Mouse (Mus musculus): ENCODE measurements around the gene Wdfy3. TPM values are rescaled to one million over a fixed set of nuclear protein-coding genes. Genes with fewer than 3 reads are reported as not detected.
"Not testable (repeated sequence)": the region's sequence is repeated elsewhere in the genome, so short reads cannot be mapped to it uniquely, and the experiment has no call there.

The Wdfy3 gene
- 4.4 and 5.0 TPM in 2 replicates for polyA plus RNA-seq (2015; fragmentation: Nextera tagmentation; extraction: Ambion mirVana)

DNA sequence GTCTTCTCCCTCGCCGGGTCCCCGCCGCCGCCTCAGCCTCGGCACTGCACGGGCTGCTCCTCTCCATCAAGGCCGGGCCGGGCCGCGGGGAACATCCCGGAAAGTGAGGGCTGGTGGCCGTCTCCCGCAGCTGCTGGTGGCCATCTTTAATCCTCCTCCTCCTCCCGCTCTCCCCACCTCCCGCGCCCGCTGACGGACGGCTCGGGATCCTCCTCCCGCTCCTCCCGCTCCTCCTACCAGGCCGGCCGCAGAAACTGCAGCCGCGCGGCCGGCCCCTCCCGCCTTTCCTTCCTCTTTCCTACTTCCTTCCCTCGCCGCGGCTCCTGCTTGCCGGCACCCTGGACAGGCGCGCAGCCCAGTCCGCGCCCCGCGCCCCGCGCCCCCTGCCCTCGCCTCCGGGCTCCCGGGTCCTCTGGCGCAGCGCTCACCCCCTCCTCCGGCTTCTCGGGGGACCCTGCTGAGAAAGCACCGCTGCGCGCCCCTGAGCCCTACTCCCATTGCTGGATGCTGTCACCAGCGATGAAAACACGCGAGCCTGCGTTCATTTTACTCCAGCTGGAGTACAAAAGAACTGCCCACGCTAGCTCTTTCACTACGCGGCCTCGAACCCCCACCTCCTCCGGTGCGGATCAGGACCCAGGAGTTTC is at the start of gene Wdfy3:
Gene Wdfy3, minus strand, starts transcription at position 155 of the 647 bp plus-strand sequence.
- H3K27me3 ChIP-seq (ENCODE audit: insufficient read depth, low read length) = no peaks in the 10 kb centered on the region
- 2% methylated on average over 60 of the region's 62 CpGs for WGBS (ENCODE audit: insufficient replicate concordance)
- peak; percentile 16; the same call in 1 of the 2 replicates for TF ChIP-seq CTCF (IDR thresholded peaks at IDR 0.05; ENCODE audit: low read depth)
- no peak for TF ChIP-seq EP300 (IDR thresholded peaks at IDR 0.05; ENCODE audit: low read depth)
- H3K9me3 ChIP-seq (ENCODE audit: low read length) = no peaks in the 10 kb centered on the region
- DNase-seq (peak; percentile 88), ATAC-seq (peak; percentile 91)
- H3K9ac ChIP-seq (replicated peaks) = peak within 1 kb of the TSS; percentile 97
- H3K36me3 ChIP-seq (replicated peaks; ENCODE audit: insufficient read depth, low read length) = no peaks in the 10 kb centered on the region
- peak within 1 kb of the TSS; percentile 96 for H3K27ac ChIP-seq (ENCODE audit: low read depth)
- peak within 1 kb of the TSS; percentile 96 for H3K4me3 ChIP-seq (ENCODE audit: low read depth, low read length)
- H3K4me2 ChIP-seq (ENCODE audit: low read depth, low read length) = peak within 1 kb of the TSS; percentile 94
- peaks cover 8% of the 10 kb centered on the region for H3K4me1 ChIP-seq (ENCODE audit: insufficient read depth)

DNA sequence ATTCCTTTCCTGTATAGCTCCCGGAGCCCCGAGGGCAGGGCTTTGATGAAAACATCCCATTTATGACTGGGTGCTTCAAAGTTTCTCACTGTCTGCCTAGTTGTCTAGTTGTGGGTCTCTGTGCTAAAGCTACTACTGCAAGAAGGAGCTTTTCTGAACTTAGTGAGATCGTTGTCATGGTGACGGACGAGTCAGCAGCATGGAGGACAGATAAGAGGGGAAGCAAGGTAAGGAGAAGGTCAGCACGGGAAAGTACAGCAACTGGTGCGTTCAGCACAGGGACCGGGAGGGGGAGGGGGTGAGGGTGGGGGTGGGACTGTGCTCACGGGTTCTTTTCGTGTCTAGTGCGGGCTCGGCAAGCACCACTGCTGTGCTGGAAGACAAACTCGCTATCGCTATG is 43.3 kb upstream of the Wdfy3 start:
- ATAC-seq (no peak), DNase-seq (no peak)
- Histone ChIP-seq H3K9me3 (ENCODE audit: low read length) (no peaks in the 10 kb centered on the region), H3K27me3 (ENCODE audit: insufficient read depth, low read length) (no peaks in the 10 kb centered on the region), H3K4me3 (ENCODE audit: low read depth, low read length) (no peak overlapping the region), H3K36me3 (replicated peaks; ENCODE audit: insufficient read depth, low read length) (no peaks in the 10 kb centered on the region), H3K27ac (ENCODE audit: low read depth) (no peak overlapping the region), H3K9ac (replicated peaks) (no peak overlapping the region), H3K4me2 (ENCODE audit: low read depth, low read length) (0 out of 2 replicates have a peak overlapping the region, but pooled peaks have one; percentile 0), H3K4me1 (ENCODE audit: insufficient read depth) (no peaks in the 10 kb centered on the region)
- 45% methylated on average over 14 of the region's 14 CpGs for WGBS (ENCODE audit: insufficient replicate concordance)
- no peak for TF ChIP-seq CTCF (IDR thresholded peaks at IDR 0.05; ENCODE audit: low read depth)
- TF ChIP-seq EP300 (IDR thresholded peaks at IDR 0.05; ENCODE audit: low read depth) = no peak

DNA sequence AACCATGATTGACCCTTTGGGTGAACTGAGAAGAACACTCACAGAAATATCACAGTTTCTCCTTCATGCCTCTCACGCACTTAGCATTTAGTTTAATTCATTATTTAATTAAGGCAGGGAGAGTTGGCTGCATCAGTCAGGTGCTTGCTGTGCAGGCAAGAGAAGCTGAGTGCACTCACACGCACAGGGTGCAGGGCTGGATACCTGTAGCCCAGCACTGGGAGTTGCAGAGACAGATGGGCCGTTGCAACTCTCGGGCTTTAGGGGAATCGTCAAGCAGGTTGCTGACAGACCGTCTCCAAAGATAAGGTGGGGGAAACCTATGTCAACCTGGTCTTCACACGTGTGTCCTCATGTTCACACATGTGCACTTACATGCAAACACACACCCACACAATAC is 42.3 kb upstream of the Wdfy3 start:
- DNase-seq (no peak), ATAC-seq (no peak)
- Histone ChIP-seq H3K4me3 (ENCODE audit: low read depth, low read length) (no peak overlapping the region), H3K9me3 (ENCODE audit: low read length) (no peaks in the 10 kb centered on the region), H3K4me1 (ENCODE audit: insufficient read depth) (no peaks in the 10 kb centered on the region), H3K36me3 (replicated peaks; ENCODE audit: insufficient read depth, low read length) (no peaks in the 10 kb centered on the region), H3K4me2 (ENCODE audit: low read depth, low read length) (no peak overlapping the region), H3K27me3 (ENCODE audit: insufficient read depth, low read length) (no peaks in the 10 kb centered on the region), H3K27ac (ENCODE audit: low read depth) (no peak overlapping the region), H3K9ac (replicated peaks) (no peak overlapping the region)
- WGBS (ENCODE audit: insufficient replicate concordance) = 80% methylated on average over 7 of the region's 7 CpGs
- TF ChIP-seq CTCF (IDR thresholded peaks at IDR 0.05; ENCODE audit: low read depth) (no peak), EP300 (IDR thresholded peaks at IDR 0.05; ENCODE audit: low read depth) (no peak)

DNA sequence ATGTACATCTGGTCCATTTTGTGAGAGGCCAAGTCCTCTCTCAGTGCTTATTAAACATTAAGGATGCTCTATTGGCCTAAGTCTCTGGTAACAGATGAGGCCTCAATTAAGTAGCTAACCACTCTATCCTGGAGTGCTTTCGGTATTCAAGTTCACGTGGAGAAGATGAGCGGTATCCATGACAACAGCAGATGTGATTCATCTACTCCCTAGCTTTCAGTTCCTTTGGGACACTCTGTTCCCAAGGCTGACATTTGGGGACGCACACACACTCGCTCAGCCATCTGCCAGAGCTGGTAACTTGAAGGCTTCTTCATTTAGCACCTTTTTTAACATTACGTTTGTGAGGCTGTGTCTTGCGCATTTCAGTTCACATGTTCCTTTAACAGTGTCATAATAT is 40.3 kb upstream of the Wdfy3 start:
- H3K27me3 ChIP-seq (ENCODE audit: insufficient read depth, low read length) = no peaks in the 10 kb centered on the region
- H3K9me3 ChIP-seq (ENCODE audit: low read length) = no peaks in the 10 kb centered on the region
- no peaks in the 10 kb centered on the region for H3K36me3 ChIP-seq (replicated peaks; ENCODE audit: insufficient read depth, low read length)
- DNase-seq (no peak), ATAC-seq (no peak)
- H3K4me2 ChIP-seq (ENCODE audit: low read depth, low read length) = no peak overlapping the region
- no peaks in the 10 kb centered on the region for H3K4me1 ChIP-seq (ENCODE audit: insufficient read depth)
- 82% methylated on average over 7 of the region's 7 CpGs for WGBS (ENCODE audit: insufficient replicate concordance)
- no peak overlapping the region for H3K4me3 ChIP-seq (ENCODE audit: low read depth, low read length)
- H3K9ac ChIP-seq (replicated peaks) = no peak overlapping the region
- TF ChIP-seq CTCF (IDR thresholded peaks at IDR 0.05; ENCODE audit: low read depth) = no peak
- no peak for TF ChIP-seq EP300 (IDR thresholded peaks at IDR 0.05; ENCODE audit: low read depth)
- H3K27ac ChIP-seq (ENCODE audit: low read depth) = no peak overlapping the region

DNA sequence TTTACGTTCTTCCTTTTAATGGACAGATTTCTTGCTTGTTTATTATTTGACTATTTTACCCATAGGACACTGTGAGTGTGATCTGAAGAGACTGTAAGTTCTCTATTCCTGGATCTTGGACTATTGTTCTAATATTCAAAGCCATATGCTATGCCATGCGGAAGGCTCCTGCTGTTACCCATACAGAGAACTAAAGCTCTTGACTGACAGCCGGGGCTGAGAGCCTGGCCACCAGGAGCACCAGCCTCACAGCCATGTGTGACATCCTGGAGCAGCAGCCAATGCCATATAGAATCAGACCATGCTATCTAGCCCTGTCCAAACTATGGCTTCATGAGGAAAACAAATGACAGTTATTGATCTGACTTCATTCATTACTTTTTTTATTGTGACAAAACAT is 36.2 kb upstream of the Wdfy3 start:
- 65% methylated on average over 3 of the region's 3 CpGs for WGBS (ENCODE audit: insufficient replicate concordance)

DNA sequence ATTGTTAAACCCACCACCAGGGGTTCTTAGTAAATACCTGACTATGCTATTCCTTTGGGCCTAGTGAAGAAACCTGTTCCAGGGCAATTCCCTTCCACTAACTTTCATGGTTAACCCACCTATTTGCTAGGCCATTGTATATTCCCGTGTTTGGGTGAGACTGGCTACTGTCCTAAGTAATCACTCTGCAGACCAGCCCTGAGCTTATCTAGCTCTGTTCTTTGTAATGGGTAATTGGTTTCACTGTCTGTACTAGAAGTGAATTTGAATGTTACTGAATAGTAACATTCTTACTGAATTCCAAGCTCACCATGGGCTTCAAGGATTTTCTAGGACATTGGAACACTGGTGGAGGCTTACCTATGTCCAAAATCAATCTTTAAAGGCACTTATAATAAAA is 32.1 kb upstream of the Wdfy3 start:
- not testable (repeated sequence) for H3K4me3 ChIP-seq (ENCODE audit: low read depth, low read length); ATAC-seq; H3K4me2 ChIP-seq (ENCODE audit: low read depth, low read length); H3K27ac ChIP-seq (ENCODE audit: low read depth); H3K9me3 ChIP-seq (ENCODE audit: low read length); H3K4me1 ChIP-seq (ENCODE audit: insufficient read depth); H3K36me3 ChIP-seq (replicated peaks; ENCODE audit: insufficient read depth, low read length); H3K9ac ChIP-seq (replicated peaks); DNase-seq; H3K27me3 ChIP-seq (ENCODE audit: insufficient read depth, low read length)
- 72% methylated on average over 1 of the region's 1 CpGs for WGBS (ENCODE audit: insufficient replicate concordance)

More for the DNA sequence above, 36.2 kb upstream of the Wdfy3 start:
- DNase-seq (no peak), ATAC-seq (no peak)
- H3K4me1 ChIP-seq (ENCODE audit: insufficient read depth) = no peaks in the 10 kb centered on the region
- no peaks in the 10 kb centered on the region for H3K9me3 ChIP-seq (ENCODE audit: low read length)
- H3K9ac ChIP-seq (replicated peaks) = no peak overlapping the region
- no peak for TF ChIP-seq EP300 (IDR thresholded peaks at IDR 0.05; ENCODE audit: low read depth)
- TF ChIP-seq CTCF (IDR thresholded peaks at IDR 0.05; ENCODE audit: low read depth) = no peak
- H3K4me3 ChIP-seq (ENCODE audit: low read depth, low read length) = no peak overlapping the region
- H3K4me2 ChIP-seq (ENCODE audit: low read depth, low read length) = no peak overlapping the region
- no peaks in the 10 kb centered on the region for H3K27me3 ChIP-seq (ENCODE audit: insufficient read depth, low read length)
- H3K36me3 ChIP-seq (replicated peaks; ENCODE audit: insufficient read depth, low read length) = no peaks in the 10 kb centered on the region
- no peak overlapping the region for H3K27ac ChIP-seq (ENCODE audit: low read depth)
